22 mouse cellular contexts compared by ENCODE assay signal in genomic region chr2:164010944-164011343, GRCm38 (mm10). TPM values are rescaled to one million over a fixed set of nuclear protein-coding genes. Genes with fewer than 3 reads are reported as not detected.
DNase-seq lines count a peak whose midpoint lies in the region; ATAC-seq and TF ChIP-seq lines count a peak whose summit lies in the region.
"Had no signal": no experiment of that assay in that cellular context is flagged by ENCODE, and none has a peak within 500 bp of the region (broad histone marks: within the 10 kb centered on the region; RNA-seq: fewer than 3 reads in every experiment).

No protein-coding gene starts in this region.

- no peak overlapping the region for H3K9ac ChIP-seq in lung, postnatal 0 days (replicated peaks; ENCODE audit: low read depth)
- H3K9ac ChIP-seq: embryonic facial prominence, embryonic 13.5 days; forebrain, embryonic 12.5 days; heart, embryonic 15.5 days; hindbrain, embryonic 14.5 days; intestine, embryonic 15.5 days had no signal

- no peak for TF ChIP-seq EP300 in lung, postnatal 0 days (IDR thresholded peaks at IDR 0.05)

- no peak for TF ChIP-seq CTCF in lung, postnatal 0 days (IDR thresholded peaks at IDR 0.05)

- H3K4me1 ChIP-seq in lung, postnatal 0 days (ENCODE audit: insufficient read depth, low read depth, low read length): peaks cover 9% of the 10 kb centered on the region; the same call in 1 of the 2 replicates
- peaks cover 58% of the 10 kb centered on the region for H3K4me1 ChIP-seq in megakaryocyte, embryonic 14.5 days

- no peak overlapping the region for H3K4me3 ChIP-seq in lung, postnatal 0 days (ENCODE audit: low read depth, low read length)
- H3K4me3 ChIP-seq in megakaryocyte, embryonic 14.5 days (replicated peaks): peak overlapping the region; percentile 68
- H3K4me3 ChIP-seq: embryonic facial prominence, embryonic 13.5 days; forebrain, embryonic 12.5 days; gastrocnemius, adult 2 months; heart, adult 2 months; heart, embryonic 15.5 days; hindbrain, embryonic 10.5 days; intestine, embryonic 15.5 days had no signal

- peaks cover 24% of the 10 kb centered on the region for H3K36me3 ChIP-seq in lung, postnatal 0 days (ENCODE audit: insufficient read depth, low read length)
- H3K36me3 ChIP-seq in megakaryocyte, embryonic 14.5 days (replicated peaks; ENCODE audit: low read length): peaks cover 70% of the 10 kb centered on the region

- H3K27me3 ChIP-seq in lung, postnatal 0 days (replicated peaks; ENCODE audit: insufficient read depth, low read length): no peaks in the 10 kb centered on the region
- H3K27me3 ChIP-seq in megakaryocyte, embryonic 14.5 days (replicated peaks): no peaks in the 10 kb centered on the region
- H3K27me3 ChIP-seq: embryonic facial prominence, embryonic 13.5 days; forebrain, embryonic 12.5 days; heart, embryonic 15.5 days; intestine, embryonic 15.5 days had no signal

- ATAC-seq in lung, postnatal 0 days: no peak
- peak; percentile 35; the same call in 1 of the 2 replicates for ATAC-seq in common myeloid progenitor, adult 5-6 weeks (replicated peaks; ENCODE audit: low read depth, poor library complexity, severe bottlenecking)
- ATAC-seq: forebrain, embryonic 16.5 days; intestine, embryonic 15.5 days had no signal

- 71% methylated on average over 3 of the region's 3 CpGs for WGBS in lung, postnatal 0 days

- DNase-seq in lung, postnatal 0 days (ENCODE audit: low spot score): peak; percentile 29
- DNase-seq in lung, postnatal 36 days: no peak
- DNase-seq in adrenal gland, adult 18-20 months (ENCODE audit: low spot score in 2 of 2): no peak
- no peak for DNase-seq in gastrocnemius, postnatal 4 days (ENCODE audit: low spot score in 2 of 2)
- DNase-seq in frontal cortex, adult 2 months (ENCODE audit: extremely low spot score in 1 of 2, low spot score in 1 of 2): no peak
- DNase-seq: adrenal gland, postnatal 10 days; cerebellum, adult 18-20 months; cerebellum, postnatal 10 days; gastrocnemius, adult 2 months; gastrocnemius, postnatal 25 days; heart, adult 2 months had no signal

- H3K9me3 ChIP-seq in lung, postnatal 0 days (ENCODE audit: low read length): no peaks in the 10 kb centered on the region
- no peaks in the 10 kb centered on the region for H3K9me3 ChIP-seq in megakaryocyte, embryonic 14.5 days
- H3K9me3 ChIP-seq: embryonic facial prominence, embryonic 13.5 days; forebrain, embryonic 12.5 days; heart, embryonic 15.5 days; hindbrain, embryonic 10.5 days; intestine, embryonic 15.5 days had no signal

- no peak overlapping the region for H3K27ac ChIP-seq in lung, postnatal 0 days (ENCODE audit: low read length)
- H3K27ac ChIP-seq: embryonic facial prominence, embryonic 13.5 days; forebrain, embryonic 12.5 days; gastrocnemius, adult 2 months; heart, adult 2 months; heart, embryonic 15.5 days; hindbrain, embryonic 10.5 days; hindbrain, embryonic 14.5 days; intestine, embryonic 15.5 days had no signal

- no peak overlapping the region for H3K4me2 ChIP-seq in lung, postnatal 0 days (replicated peaks; ENCODE audit: low read depth, low read length)
- H3K4me2 ChIP-seq: embryonic facial prominence, embryonic 13.5 days; forebrain, embryonic 12.5 days; heart, embryonic 11.5 days; heart, embryonic 15.5 days; hindbrain, embryonic 14.5 days; intestine, embryonic 15.5 days had no signal

RNA-seq across cellular contexts. Expression of gene Pabpc1l, which starts 14.3 kb away (rescaled TPM):
- 0.36 and 0.60 TPM in 2 replicates for polyA plus RNA-seq in lung, postnatal 0 days (2015; fragmentation: Nextera tagmentation; extraction: Ambion mirVana)
- total RNA-seq in common myeloid progenitor, adult 5-6 weeks (2017): 0.37 TPM in 1 of 2 replicates, not detected in the other
- polyA plus RNA-seq in megakaryocyte, embryonic 14.5 days (2012; ENCODE audit: insufficient read depth, low replicate concordance): not detected in 2 replicates
- 1 to 10 TPM in 1 of 2 experiments, under 1 TPM in 1; 0.45 to 2.2 TPM for total RNA-seq in adrenal gland, adult 18-20 months (2021)
- total RNA-seq in gastrocnemius, postnatal 4 days (2021): 1 to 10 TPM; 3.8 to 4.8 TPM
- polyA plus RNA-seq in frontal cortex, adult 2 months (2012; rRNA removed): 1.0 and 2.1 TPM in 2 replicates
- total RNA-seq: ES-E14; gastrocnemius, adult 2 months had no signal

RNA-seq across cellular contexts. Expression of gene Ywhab, which starts 16.2 kb away (rescaled TPM):
- polyA plus RNA-seq in lung, postnatal 0 days (2015; fragmentation: Nextera tagmentation; extraction: Ambion mirVana): 263 and 295 TPM in 2 replicates
- 79.0 and 109 TPM in 2 replicates for total RNA-seq in common myeloid progenitor, adult 5-6 weeks (2017)
- polyA plus RNA-seq in megakaryocyte, embryonic 14.5 days (2012; ENCODE audit: insufficient read depth, low replicate concordance): 18.6 and 40.5 TPM in 2 replicates
- total RNA-seq in adrenal gland, adult 18-20 months (2021): 100 to 1,000 TPM; 252 to 298 TPM
- 100 to 1,000 TPM; 129 to 132 TPM for total RNA-seq in gastrocnemius, postnatal 4 days (2021)
- 291 and 293 TPM in 2 replicates for polyA plus RNA-seq in frontal cortex, adult 2 months (2012; rRNA removed)

RNA-seq across cellular contexts. Expression of gene Stk4, which starts 59.2 kb away (rescaled TPM):
- 26.3 and 27.0 TPM in 2 replicates for polyA plus RNA-seq in lung, postnatal 0 days (2015; fragmentation: Nextera tagmentation; extraction: Ambion mirVana)
- 132 and 208 TPM in 2 replicates for total RNA-seq in common myeloid progenitor, adult 5-6 weeks (2017)
- polyA plus RNA-seq in megakaryocyte, embryonic 14.5 days (2012; ENCODE audit: insufficient read depth, low replicate concordance): 3.1 and 31.1 TPM in 2 replicates
- 10 to 100 TPM; 24.4 to 27.2 TPM for total RNA-seq in adrenal gland, adult 18-20 months (2021)
- total RNA-seq in gastrocnemius, postnatal 4 days (2021): 10 to 100 TPM; 19.1 to 21.3 TPM
- 19.8 and 21.3 TPM in 2 replicates for polyA plus RNA-seq in frontal cortex, adult 2 months (2012; rRNA removed)
